Mouse (Mus musculus) Muller cell, postnatal 12 days (primary cell): ENCODE data around the gene Coil.

Experiments used
- DNase-seq: peaks from one replicate; pipeline ENCODE4 v3.0.0-alpha.2; 2015; ENCODE audit errors: inconsistent ontology term

Gene Coil

DNA sequence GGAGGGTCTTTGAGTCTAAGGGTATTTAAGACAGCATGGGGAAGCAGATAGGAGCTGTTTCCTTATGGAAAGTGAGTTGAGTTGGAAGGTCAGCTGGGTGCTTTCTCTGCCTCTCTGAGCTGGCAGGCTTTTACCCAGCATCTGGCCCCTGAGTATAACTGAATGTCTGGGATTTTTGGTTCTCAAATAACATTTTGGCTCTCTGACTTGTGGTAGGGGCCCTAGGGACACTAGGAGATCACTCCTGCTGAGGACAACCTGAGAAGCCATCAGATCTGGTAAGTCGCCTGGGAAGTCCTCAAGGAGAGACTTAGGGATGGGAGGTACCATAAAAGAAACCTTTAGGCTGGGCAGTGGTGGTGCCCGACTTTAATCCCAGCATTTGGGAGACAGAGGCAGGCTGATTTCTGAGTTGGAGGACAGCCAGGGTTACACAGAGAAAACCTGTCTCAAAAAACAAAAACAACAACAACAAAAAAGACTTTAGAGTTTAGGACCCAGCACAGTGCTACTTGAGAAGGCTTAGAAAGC, at the start of gene Coil:
TSS of gene Coil (plus strand) at position 51 of the 531 bp plus-strand sequence.
- DNase-seq, result no peak

DNA sequence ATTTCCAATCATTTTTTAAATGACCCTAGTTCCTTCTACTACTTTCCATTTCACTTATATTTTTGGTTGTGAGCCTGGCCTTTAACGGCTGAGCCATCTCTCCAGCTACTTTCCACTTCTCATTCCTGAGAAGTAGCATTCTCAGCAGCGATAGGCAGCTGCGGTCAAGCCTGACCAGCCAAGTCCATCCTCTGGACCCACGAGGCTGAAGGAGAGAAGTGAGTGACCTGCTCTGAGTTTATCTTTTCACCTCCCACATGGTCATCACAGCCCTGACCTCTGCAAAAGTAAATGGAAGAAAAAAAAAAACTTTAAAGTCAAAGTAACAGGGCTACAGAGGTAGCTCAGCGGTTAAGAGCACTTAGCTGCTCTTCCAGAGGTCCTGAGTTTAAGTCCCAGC, 43.5 kb upstream of the Coil start:
- DNase-seq, result no peak

DNA sequence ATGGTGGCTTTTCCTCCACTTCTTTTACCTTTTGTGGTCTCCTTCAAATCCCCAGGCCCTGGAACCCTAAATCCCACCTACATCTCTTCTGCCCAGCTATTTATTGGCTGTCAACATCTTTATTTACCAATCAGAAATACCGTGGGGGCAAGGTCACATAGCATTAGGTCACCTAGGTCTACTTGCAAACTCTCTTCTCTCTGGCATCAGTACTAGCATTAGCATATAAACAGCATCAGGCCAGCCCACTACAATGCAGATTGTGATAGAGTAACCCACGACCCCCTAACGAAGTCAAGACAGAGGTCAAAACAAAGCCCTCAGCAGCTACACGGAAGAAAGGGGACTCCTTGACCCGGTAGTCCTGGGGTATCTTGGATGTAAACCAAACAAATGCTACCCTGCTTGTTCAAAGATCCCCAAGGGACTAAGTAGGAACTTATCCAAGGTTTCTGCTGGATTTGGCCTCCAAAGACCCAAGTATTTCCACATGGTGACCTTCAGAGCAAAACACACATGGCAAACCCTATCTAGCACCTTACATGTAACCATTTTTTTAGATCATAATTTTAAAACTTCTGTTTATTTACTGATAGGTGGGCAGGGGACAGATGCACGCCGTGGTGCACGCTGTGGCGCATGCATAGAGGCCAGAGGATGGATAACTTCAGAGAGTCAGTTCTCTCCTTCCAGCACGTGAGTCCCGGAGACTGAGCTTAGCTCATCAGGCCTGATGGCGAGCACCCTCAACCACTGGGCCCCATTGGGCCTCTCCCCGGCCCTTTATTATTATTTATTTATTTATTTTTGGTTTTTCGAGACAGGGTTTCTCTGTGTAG, 38.1 kb upstream of the Coil start:
- DNase-seq, result no peak

DNA sequence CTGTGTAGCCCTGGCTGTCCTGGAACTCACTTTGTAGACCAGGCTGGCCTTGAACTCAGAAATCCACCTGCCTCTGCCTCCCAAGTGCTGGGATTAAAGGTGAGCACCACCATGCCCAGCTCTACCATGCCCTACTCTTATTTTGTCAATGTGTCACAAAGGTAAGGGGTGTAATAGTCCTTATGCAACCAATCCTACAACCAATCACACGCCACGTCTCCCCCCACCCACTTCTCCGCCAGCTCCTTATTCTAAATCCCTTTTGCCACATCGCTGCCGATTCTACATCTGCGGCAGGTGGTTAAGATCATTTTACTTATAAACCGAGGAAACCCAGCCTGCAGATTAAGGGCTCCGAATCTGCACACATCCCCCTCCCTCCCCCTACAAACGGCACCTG, 37.0 kb upstream of the Coil start:
- no peak for DNase-seq

DNA sequence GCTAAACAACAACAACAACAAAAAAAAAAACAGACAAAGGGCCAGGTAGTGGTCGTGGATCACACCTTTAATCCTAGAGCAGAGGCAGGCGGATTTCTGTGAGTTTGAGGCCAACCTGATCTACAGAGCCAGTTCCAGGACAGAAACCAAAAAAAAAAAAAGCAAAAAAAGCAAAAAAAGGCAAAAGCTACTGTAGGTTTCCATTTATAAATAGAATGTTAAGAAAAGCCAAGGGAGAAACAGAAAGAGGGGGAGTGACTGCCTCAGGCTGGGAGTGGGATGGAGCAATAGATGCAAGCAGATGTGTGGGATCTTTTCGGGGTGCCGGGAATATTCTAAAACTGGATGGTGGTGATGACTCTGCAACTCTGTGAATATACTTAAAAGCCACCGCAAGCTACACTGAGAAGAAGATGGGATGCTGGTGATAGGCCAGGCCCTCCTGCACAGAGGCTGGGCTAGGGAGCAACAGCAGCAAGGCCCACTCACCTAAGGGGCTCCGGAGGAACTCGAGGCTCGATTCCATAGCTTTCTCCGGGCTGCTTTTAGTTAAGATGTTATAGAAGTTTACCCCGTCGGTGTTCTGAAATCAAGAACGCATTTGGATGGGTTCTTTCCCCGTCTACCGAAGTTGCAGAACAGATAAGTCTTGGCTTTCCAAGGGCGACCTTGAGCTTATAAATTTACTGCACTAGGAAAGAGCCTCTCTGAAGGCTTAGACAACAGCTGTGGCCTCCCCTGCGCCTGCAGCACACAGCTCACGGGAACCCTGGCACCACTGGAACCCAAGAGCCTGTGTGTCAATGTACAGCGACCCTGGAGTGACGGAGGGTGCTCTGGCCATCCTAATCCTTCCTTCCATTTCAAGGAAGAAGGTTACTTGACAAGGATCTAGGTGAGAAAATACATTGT, 35.7 kb upstream of the Coil start:
- DNase-seq, result no peak

DNA sequence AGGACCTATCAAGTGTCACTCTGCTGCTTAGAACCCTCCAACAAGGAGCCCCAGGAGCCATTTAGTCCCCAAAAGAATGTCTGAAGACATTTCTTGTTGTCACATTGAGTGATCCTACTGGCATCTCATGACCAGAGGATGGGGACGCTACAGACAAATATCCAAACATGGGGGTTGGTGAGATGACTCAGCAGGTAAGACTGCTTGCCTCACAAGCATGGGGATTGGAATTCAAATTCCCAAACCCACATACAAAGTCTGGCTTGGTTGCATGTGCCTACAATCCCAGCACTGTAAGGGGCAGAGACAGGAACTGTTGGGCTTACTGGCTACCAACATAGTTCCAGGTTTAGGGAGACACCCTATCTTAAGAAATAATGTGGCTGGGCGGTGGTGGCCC, 32.2 kb upstream of the Coil start:
- peak; percentile 35 for DNase-seq

DNA sequence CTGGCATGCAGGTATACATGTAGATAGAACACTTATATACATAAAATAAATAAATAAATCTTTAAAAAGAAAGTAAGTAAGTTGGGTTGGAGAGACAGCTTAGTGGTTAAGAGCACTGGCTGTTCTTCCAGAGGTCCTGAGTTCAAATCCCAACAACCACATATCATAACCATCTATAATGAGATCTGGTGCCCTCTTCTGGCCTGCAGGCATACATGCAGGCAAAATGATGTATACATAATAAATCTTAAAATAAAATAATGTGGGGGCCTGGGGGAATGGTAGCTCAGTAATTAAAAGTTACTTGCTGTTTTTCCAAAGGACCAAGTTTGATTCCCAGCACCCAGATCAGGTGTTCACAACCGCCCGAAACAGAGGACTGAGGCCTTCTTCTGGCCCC, 31.3 kb upstream of the Coil start:
- DNase-seq, result no peak

DNA sequence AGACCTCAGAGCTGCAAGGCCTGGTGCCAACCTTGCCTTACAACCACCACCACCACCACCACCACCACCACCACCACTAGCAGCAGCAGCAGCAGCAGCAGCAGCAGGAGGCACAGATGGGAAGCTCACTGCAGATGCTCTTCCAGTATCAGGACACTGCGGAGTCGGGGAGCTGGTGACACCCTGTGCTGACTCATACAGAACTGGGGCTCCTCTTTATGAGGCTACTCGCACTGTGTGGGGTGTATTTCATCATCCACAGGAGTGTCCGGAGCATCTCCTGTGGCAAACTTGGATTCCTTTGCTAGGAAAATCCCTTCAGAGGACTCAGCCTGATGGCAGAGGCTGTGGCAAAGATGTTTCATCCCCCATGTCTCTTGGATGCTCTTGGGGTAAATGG, 30.4 kb upstream of the Coil start:
- DNase-seq, result no peak

DNA sequence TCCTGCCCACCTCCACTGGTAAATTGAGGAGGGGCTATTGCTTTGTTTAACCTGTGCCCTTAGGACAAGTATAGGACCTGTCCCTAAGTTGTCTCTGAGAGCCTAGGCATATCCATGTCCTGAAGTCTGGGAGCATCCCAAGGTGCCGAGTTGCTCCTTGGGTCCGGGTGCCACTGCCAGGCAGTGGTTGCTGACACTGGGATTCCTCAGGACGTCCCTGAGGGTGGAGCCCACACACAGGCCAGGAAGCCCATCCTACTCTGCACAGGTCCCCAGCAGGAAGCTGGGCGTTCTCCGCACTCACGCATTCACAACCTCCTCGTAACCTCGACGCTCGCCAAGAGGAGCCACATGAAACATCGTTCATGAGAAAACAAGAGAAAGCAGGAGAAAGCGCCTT, 28.6 kb upstream of the Coil start:
- DNase-seq, result no peak

DNA sequence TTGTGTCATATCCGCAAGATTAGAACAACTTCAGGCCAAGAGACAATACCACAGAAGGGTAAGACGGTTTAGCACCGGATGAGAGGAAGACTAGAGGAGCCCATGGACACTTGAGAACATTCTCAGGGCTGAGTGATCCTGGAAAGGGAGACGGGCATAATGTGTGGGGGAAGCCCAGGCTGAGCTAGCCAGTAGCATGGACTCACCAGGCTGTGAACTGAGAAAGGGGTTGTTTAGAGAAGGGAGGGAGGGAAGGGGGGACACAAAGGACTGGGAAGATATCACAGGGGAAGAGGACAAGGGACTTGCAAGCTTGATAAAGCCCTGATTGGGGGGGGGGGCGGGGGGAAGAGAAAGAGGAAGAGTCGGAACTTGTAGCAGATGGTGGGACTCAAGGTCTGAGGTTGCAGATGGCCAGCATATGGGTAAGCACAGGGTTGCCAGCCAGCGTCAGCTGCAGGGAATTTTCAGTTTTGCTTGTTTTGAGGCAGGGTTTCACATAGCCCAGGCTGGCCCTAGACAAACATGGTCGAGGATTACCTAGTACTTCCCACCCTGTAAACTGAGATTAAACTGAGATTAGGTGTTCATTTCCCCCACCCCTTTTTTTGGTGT, 24.0 kb upstream of the Coil start:
- no peak for DNase-seq

DNA sequence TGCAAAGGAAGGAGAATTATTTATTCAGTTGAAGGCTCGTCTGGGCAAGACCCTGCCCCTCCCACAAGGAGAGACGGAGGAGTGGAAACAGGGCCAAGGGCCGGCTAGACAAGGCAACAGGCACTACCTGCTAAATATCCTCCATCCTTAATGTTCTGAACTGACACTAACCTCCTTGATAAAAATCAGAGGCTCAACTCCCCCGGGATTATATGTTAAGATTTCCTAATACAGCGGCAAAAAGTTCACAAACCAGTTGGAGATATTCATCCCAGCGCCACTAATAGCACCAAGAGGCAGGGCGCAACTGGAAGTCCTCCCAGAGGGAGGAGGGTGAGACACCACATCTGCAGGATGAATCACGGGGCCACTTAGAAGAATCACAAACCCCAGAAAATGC, 21.2 kb upstream of the Coil start:
- no peak for DNase-seq

DNA sequence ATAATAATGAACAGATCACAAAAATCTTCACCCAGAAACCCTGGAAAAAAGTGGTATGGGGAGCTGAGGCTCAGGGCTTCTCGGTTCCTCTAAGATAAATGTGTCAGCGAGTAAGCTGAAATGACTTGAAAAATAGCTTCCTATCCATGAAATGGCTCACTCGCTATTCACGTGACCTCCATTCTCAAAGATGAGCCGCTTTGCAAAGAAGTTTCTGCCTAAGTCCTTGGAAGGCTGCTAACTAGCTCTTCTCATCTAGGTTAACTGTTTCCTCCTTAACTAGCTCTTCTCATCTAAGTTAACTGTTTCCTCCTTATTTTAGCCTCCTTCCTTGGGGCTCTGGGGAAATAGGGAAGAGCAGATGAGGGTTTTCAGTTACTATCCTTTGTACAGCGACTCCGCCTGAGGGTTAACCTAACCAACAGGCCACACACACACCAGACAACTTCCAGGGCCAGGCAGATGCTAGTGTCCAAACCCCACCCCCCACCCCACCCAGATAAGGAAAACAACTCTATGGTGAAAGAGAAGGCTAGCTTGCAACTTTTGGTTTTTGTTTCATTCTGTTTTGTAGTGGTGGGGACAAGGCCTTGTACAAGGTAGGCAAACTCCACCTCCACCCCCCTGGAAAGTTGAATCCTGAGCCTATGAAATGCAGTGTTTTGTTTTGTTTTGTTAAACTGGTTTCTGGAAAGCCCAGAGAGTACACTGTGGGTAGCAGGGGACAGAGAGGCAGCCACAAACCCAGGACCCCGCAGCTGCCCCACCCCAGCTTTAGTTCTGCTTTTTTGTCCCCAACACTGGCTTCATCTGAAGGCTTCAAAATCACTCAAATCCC, 20.0 kb upstream of the Coil start:
- DNase-seq, result no peak

DNA sequence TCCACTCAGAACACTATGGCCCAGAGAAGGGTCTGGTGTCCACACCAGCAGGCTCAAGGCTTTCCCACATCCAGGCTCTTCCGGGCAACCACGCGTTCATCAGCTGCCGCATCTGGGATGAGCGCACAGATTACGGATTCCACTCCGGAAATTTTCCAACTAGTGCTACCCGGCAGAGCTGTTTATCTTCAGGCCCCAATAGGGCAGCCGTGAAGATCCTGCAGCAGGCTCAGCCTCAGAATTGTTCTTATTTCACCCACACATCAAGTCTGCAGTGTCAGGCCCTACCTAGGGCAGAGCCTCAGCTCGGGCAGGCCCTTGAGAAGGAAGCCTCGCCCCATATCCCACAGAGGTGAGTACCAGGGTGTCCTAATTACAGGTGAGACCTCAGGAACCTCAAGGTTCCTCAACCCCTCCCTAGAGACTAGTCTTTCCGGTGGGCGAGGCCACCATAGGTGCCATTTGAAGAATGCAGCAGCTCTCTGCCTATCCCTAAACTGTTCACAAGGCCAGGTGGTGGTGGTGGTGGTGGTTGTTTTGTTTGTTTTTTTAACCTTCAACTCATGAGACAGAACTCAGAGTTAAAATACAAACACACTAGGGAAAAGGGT, 19.3 kb upstream of the Coil start:
- no peak for DNase-seq

DNA sequence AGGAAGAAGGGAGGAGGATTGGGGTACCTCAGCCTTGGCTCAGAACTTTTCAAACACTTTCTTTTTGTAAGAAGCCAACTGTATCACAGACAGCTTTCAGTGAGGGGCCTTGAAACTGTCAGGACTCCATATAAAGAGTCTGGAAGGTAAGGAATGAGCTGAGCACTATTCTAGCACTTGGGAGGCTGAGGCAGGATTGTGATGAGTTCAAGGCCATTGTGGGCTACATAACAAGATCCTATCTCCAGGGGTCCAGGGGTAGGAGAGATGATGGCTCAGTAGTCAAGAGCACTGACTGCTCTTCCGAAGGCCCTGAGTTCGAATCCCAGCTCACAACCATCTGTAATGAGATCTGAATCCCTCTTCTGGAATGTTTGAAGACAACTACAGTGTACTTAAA, 18.5 kb upstream of the Coil start:
- no peak for DNase-seq

DNA sequence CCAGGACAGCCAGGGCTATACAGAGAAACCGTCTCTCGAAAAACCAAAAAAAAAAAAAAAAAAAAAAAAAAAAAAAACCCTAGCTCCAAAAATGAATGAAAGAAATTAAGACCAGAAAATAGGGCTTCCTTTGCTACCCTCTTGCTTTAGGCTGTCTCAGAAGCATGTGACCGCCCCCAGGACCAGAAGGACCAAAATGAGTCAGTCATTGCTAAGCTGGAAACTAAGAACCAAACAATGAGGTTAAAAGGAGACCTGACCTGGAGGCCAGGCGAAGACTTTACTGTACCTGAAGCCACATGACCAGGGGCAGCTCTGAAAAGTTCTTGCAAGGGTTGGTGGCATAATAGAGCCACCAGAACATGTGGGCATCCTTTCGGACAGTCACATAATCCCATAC, 17.9 kb upstream of the Coil start:
- DNase-seq, result no peak

DNA sequence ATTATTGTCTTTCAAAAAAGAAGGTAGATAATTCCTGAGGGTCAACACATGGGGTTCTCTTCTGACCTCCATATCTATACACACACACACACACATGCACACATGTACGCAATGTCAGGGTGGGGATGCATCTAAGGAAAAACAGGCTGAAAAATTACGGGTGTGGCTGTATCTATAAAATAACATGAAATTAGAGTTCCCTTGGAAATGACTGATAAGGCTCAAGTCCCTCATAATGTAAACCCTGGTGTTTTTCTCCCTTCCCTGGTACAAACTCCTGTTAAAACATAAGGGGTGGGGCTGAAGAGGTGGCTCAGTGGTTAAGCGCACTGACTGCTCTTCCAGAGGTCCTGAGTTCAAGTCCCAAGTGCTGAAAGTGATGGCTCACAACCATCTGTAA, 16.5 kb upstream of the Coil start:
- DNase-seq, result no peak

DNA sequence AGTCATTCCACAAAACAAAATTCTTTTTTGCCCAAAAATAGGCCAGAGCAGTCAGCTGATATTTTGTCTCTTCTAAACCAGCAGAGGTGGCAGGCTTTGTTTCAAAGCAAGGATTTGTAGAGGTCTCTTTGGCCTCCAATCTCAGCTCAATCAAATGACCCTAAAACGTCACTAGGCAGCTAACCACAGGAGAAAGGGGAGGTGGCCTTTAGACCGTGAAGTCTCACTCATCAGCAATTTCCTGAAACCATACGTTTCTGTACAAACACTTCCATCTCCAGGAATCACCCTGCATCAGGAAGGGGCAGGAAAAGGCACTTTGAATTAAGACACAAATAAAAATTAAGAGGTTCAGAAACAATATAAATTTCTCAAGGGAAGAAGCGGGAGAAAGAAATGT, 15.2 kb upstream of the Coil start:
- peak; percentile 80 for DNase-seq

DNA sequence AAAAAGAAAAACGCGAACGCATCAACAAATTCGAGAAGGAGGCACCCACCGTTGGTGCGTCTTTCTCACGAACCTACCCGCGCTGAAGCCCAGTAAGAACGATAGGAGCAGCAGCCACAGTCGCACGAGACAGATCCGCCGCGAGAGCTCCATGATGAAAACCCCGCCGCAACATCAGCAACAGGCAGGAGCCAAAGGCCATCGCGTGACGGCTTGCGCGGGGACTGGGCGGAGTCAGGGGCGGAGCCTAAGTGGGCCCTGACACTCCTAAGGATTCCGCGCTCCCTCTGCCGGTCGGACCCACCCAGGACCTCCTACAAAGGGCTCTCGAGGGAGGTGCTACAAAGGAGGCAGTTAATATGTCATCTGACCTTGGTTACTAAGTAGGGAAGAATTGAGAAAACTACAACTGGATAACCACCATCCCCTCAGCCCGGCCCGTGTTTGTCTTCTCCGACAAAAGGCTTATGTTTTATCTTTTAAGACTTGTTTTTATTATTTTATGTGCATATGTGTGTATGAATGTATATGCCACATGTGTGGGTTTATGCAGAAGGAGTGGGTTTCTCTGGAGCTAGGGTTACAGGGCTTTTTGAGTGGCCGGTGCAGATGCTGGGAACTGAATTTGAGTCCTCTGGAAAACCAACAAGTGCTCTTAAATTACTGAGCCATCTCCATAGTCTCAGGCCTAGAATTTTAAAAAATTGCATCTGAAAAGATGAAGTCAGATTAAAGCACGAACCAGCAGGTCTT, 14.7 kb upstream of the Coil start, which contains the start of gene Scpep1:
TSS of gene Scpep1 (minus strand) at position 249 of the 753 bp plus-strand sequence.
- peak; percentile 99 for DNase-seq

DNA sequence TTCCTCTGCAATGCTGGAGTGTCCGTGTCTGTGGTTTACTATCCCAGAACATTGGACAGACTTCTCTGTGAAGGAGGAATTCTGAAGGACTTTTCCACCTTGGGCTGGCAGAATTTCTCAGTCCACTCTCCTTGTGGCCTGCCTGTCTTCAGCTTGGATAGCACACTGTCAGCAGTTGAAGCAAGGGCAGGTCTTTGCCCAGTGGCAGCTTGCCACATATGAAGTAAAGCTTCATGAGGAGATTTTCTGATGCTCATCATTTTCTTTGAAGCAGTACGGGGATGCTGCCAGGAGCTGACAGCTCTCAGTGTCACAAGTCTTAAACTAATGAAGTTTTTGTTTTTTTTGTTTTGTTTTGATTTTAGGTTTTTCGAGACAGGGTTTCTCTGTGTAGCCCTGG, 11.2 kb upstream of the Coil start:
- DNase-seq, result no peak

DNA sequence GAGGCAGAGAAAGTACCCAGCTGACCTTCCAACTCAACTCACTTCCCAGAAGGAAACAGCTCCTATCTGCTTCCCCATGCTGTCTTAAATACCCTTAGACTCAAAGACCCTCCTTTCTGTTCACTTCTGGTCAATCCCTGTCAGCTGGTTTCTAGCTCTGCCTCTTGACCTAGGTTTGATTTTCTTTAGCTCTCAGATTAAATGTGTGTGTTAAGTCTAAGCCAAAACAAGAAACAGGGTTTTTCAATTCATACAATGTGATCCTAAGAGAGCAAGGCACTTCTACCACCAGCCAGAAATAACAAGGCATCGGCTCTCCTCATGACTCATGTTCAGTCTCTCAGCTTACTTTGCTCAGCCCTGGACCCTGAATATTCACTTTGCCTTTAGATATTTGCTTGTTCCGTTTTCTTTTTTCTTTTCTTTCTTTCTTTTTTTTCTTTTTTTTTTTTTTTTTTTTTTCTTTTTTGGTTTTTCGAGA, 3.1 kb upstream of the Coil start, which contains the start of gene Elobl:
TSS of gene Elobl (minus strand) at position 51 of the 481 bp plus-strand sequence.
- no peak for DNase-seq
